ENCODE assay signal across 13 mouse cellular contexts in genomic region chr13:37081506-37082241, GRCm38 (mm10). TPM values are rescaled to one million over a fixed set of nuclear protein-coding genes. Genes with fewer than 3 reads are reported as not detected.
DNase-seq lines count a peak whose midpoint lies in the region; ATAC-seq and TF ChIP-seq lines count a peak whose summit lies in the region.
"Had no signal": no experiment of that assay in that cellular context is flagged by ENCODE, and none has a peak within 500 bp of the region (broad histone marks: within the 10 kb centered on the region; RNA-seq: fewer than 3 reads in every experiment).

No protein-coding gene starts in this region.

- H3K27ac ChIP-seq in hindbrain, embryonic 12.5 days: no peak overlapping the region
- no peak overlapping the region for H3K27ac ChIP-seq in hindbrain, embryonic 11.5 days (ENCODE audit: low read depth, low read length)
- no peak overlapping the region for H3K27ac ChIP-seq in embryonic facial prominence, embryonic 13.5 days
- H3K27ac ChIP-seq: liver, embryonic 13.5 days had no signal

- no peak for TF ChIP-seq CTCF in brain, embryonic 14.5 days (IDR thresholded peaks at IDR 0.05; ENCODE audit: borderline replicate concordance, extremely low read depth, insufficient read depth, insufficient read length)

- H3K36me3 ChIP-seq in hindbrain, embryonic 12.5 days: no peaks in the 10 kb centered on the region
- no peaks in the 10 kb centered on the region for H3K36me3 ChIP-seq in hindbrain, embryonic 11.5 days (ENCODE audit: control insufficient read depth, insufficient read depth, low read length)
- H3K36me3 ChIP-seq in embryonic facial prominence, embryonic 13.5 days: no peaks in the 10 kb centered on the region
- H3K36me3 ChIP-seq: liver, embryonic 13.5 days had no signal

- WGBS in hindbrain, embryonic 12.5 days: 51% methylated on average over 13 of the region's 13 CpGs
- WGBS in hindbrain, embryonic 11.5 days: 59% methylated on average over 13 of the region's 13 CpGs
- 37% methylated on average over 13 of the region's 13 CpGs for WGBS in embryonic facial prominence, embryonic 13.5 days

- H3K4me3 ChIP-seq in hindbrain, embryonic 12.5 days: no peak overlapping the region
- no peak overlapping the region for H3K4me3 ChIP-seq in hindbrain, embryonic 11.5 days (ENCODE audit: low read depth, low read length)
- no peak overlapping the region for H3K4me3 ChIP-seq in embryonic facial prominence, embryonic 13.5 days
- H3K4me3 ChIP-seq: liver, embryonic 13.5 days had no signal

- H3K9ac ChIP-seq in hindbrain, embryonic 12.5 days: no peak overlapping the region
- no peak overlapping the region for H3K9ac ChIP-seq in hindbrain, embryonic 11.5 days (ENCODE audit: low read depth, low read length)
- H3K9ac ChIP-seq in embryonic facial prominence, embryonic 13.5 days: no peak overlapping the region
- H3K9ac ChIP-seq: liver, embryonic 13.5 days had no signal

- ATAC-seq in hindbrain, embryonic 12.5 days (ENCODE audit: low FRiP score): 0 out of 2 replicates have a peak, but pooled peaks have one; percentile 46
- ATAC-seq in hindbrain, embryonic 11.5 days (ENCODE audit: low FRiP score): no peak
- ATAC-seq in embryonic facial prominence, embryonic 13.5 days (ENCODE audit: insufficient number of reproducible peaks, insufficient read depth, low FRiP score, low TSS enrichment, low read depth): no peak

- H3K9me3 ChIP-seq in hindbrain, embryonic 12.5 days (replicated peaks): no peaks in the 10 kb centered on the region
- H3K9me3 ChIP-seq in hindbrain, embryonic 11.5 days (ENCODE audit: control insufficient read depth, low read length): no peaks in the 10 kb centered on the region
- H3K9me3 ChIP-seq in embryonic facial prominence, embryonic 13.5 days: no peaks in the 10 kb centered on the region
- H3K9me3 ChIP-seq: liver, embryonic 13.5 days had no signal

- H3K4me2 ChIP-seq in hindbrain, embryonic 12.5 days (replicated peaks): no peak overlapping the region
- no peak overlapping the region for H3K4me2 ChIP-seq in hindbrain, embryonic 11.5 days (replicated peaks; ENCODE audit: low read depth, low read length)
- peak overlapping the region; percentile 10; the same call in 1 of the 2 replicates for H3K4me2 ChIP-seq in embryonic facial prominence, embryonic 13.5 days
- H3K4me2 ChIP-seq: liver, embryonic 13.5 days had no signal

- DNase-seq in hindbrain, embryonic 11.5 days (ENCODE audit: low spot score): no peak
- DNase-seq in brain, embryonic 14.5 days (ENCODE audit: low read depth): peak; percentile 83
- DNase-seq in left cerebral cortex, postnatal 4 days: peak; percentile 55
- no peak for DNase-seq in spleen, postnatal 36 days (ENCODE audit: low spot score in 2 of 2)
- no peak for DNase-seq in heart, postnatal 36 days
- DNase-seq in liver: no peak
- DNase-seq: gastrocnemius, postnatal 36 days; heart, postnatal 4 days; kidney, postnatal 36 days; liver, embryonic 13.5 days; thymus, postnatal 25 days had no signal

- no peak for TF ChIP-seq POLR2A in brain, embryonic 14.5 days (IDR thresholded peaks at IDR 0.05; ENCODE audit: borderline replicate concordance, extremely low read depth, insufficient read depth, insufficient read length, poor library complexity, severe bottlenecking)

- intact Hi-C loops in left cerebral cortex, postnatal 4 days (cut with DNase I): no loop called here
- intact Hi-C loops in heart, postnatal 36 days (cut with DNase I): no loop called here

- 0 out of 2 replicates have a peak, but pooled peaks cover 3% of the 10 kb centered on the region for H3K4me1 ChIP-seq in hindbrain, embryonic 12.5 days
- H3K4me1 ChIP-seq in hindbrain, embryonic 11.5 days (replicated peaks; ENCODE audit: control insufficient read depth, insufficient read depth, low read length): no peaks in the 10 kb centered on the region
- peaks cover 8% of the 10 kb centered on the region; the same call in 1 of the 2 replicates for H3K4me1 ChIP-seq in embryonic facial prominence, embryonic 13.5 days
- H3K4me1 ChIP-seq: liver, embryonic 13.5 days had no signal

- H3K27me3 ChIP-seq in hindbrain, embryonic 12.5 days: no peaks in the 10 kb centered on the region
- no peaks in the 10 kb centered on the region for H3K27me3 ChIP-seq in hindbrain, embryonic 11.5 days (ENCODE audit: control insufficient read depth, insufficient read depth, low read length)
- no peaks in the 10 kb centered on the region for H3K27me3 ChIP-seq in embryonic facial prominence, embryonic 13.5 days
- H3K27me3 ChIP-seq: liver, embryonic 13.5 days had no signal

RNA-seq across cellular contexts. Expression of gene F13a1, which starts 31.6 kb away (rescaled TPM):
- polyA plus RNA-seq in hindbrain, embryonic 12.5 days (2016; fragmentation: Nextera tagmentation; extraction: Ambion mirVana): 14.7 and 16.8 TPM in 2 replicates
- 12.8 and 14.3 TPM in 2 replicates for polyA plus RNA-seq in hindbrain, embryonic 11.5 days (2014; fragmentation: Nextera tagmentation; extraction: Ambion mirVana)
- 4.3 and 6.0 TPM in 2 replicates for polyA plus RNA-seq in brain, embryonic 14.5 days (2012; rRNA removed)
- 15.1 and 17.0 TPM in 2 replicates for polyA plus RNA-seq in embryonic facial prominence, embryonic 13.5 days (2015; fragmentation: Nextera tagmentation; extraction: Ambion mirVana)
- total RNA-seq in left cerebral cortex, postnatal 4 days (2021): 1 to 10 TPM; 4.7 to 5.3 TPM
- total RNA-seq in heart, postnatal 36 days (2021): 10 to 100 TPM; 24.5 to 38.0 TPM

Comparison
In these comparisons a context has a peak if more than half of its experiments do, and no peak if none do; other contexts are left out.
1. DNase-seq: peak in brain, embryonic 14.5 days (single experiment) and left cerebral cortex, postnatal 4 days (single experiment); none in hindbrain, embryonic 11.5 days (single experiment), spleen, postnatal 36 days (0 of 2), heart, postnatal 36 days (0 of 2) and liver (single experiment).